Mouse (Mus musculus) hindbrain, embryonic 14.5 days (tissue): Measurements from ENCODE around the gene Polg. TPM values are rescaled to one million over a fixed set of nuclear protein-coding genes. Genes with fewer than 3 reads are reported as not detected.
A peak's percentile ranks its signal among the peaks of the same experiment; 100 is the strongest.

Experiments
- ATAC-seq: fragments of 200-750 bp; cut with Nextera tagmentation; 2 replicates; pipeline ENCODE4 v1.8.0; 2017; ENCODE audit warnings: moderate number of reproducible peaks, mild to moderate bottlenecking, moderate TSS enrichment, moderate library complexity; ENCODE audit not compliant: low FRiP score
- DNase-seq: peaks from one replicate; pipeline ENCODE4 v3.0.0-alpha.2; 2015; ENCODE audit warnings: low spot score
- H3K27ac ChIP-seq: fragments of 300-500 bp; sonication (generic); 2 replicates; pipeline ENCODE4 v1.5.1; 2014; ENCODE audit warnings: mild to moderate bottlenecking, moderate library complexity
- H3K27me3 ChIP-seq: fragments of 300-500 bp; sonication (generic); 2 replicates; pipeline ENCODE4 v1.6.1; 2014; ENCODE audit warnings: mild to moderate bottlenecking, low read length, mixed read lengths; ENCODE audit not compliant: control insufficient read depth, insufficient read depth
- H3K36me3 ChIP-seq: fragments of 300-500 bp; sonication (generic); replicated peaks from 2 replicates; pipeline ENCODE4 v1.6.1; 2014; ENCODE audit not compliant: control insufficient read depth, insufficient read depth
- H3K4me1 ChIP-seq: fragments of 300-500 bp; sonication (generic); replicated peaks from 2 replicates; pipeline ENCODE4 v1.6.1; 2014; ENCODE audit warnings: antibody characterized with exemption, low read length, mixed read lengths; ENCODE audit not compliant: control insufficient read depth, insufficient read depth
- H3K4me2 ChIP-seq: fragments of 300-500 bp; sonication (generic); replicated peaks from 2 replicates; pipeline ENCODE4 v1.6.1; 2014; ENCODE audit warnings: mild to moderate bottlenecking, moderate library complexity
- H3K4me3 ChIP-seq: fragments of 300-500 bp; sonication (generic); replicated peaks from 2 replicates; pipeline ENCODE4 v1.5.1; 2014; ENCODE audit warnings: mild to moderate bottlenecking, low read length
- H3K9ac ChIP-seq: fragments of 300-500 bp; sonication (generic); 2 replicates; pipeline ENCODE4 v1.6.1; 2014
- H3K9me3 ChIP-seq: fragments of 300-500 bp; sonication (generic); 2 replicates; pipeline ENCODE4 v1.6.1; 2016; ENCODE audit warnings: low read length; ENCODE audit not compliant: control insufficient read depth
- WGBS: fragments of 180-500 bp; shearing (Covaris S2); extraction: QIAGEN DNeasy Blood & Tissue Kit; methylation state at CpG from one replicate; pipeline ENCODE4 v1.1.7; 2014; 5-methylcytosine and 5-hydroxymethylcytosine counted together
- polyA plus RNA-seq: library from polyadenylated mRNA; unstranded; fragments of >200 nt; fragmentation: Nextera tagmentation; extraction: Ambion mirVana; gene quantifications from 2 replicates; pipeline ENCODE4 v1.2.1, GENCODE M21; 2014

Polg gene
- 26.3 and 28.9 TPM in 2 replicates for polyA plus RNA-seq

GRCm38 (mm10) chr7:79466053-79466901 is at the start of gene Polg:
Gene Polg, minus strand, starts transcription at chr7:79466362.
- DNase-seq (peak; percentile 100), ATAC-seq (peak; percentile 96)
- under 1% methylated on average over 76 of the region's 76 CpGs for whole genome bisulfite sequencing
- Histone ChIP-seq H3K9me3 (no peaks in the 10 kb centered on the region), H3K4me1 (peaks cover 24% of the 10 kb centered on the region), H3K27me3 (no peaks in the 10 kb centered on the region), H3K27ac (peak within 1 kb of the TSS; percentile 83), H3K4me2 (peak within 1 kb of the TSS; percentile 85), H3K36me3 (peaks cover 20% of the 10 kb centered on the region), H3K9ac (peak within 1 kb of the TSS; percentile 83), H3K4me3 (peak within 1 kb of the TSS; percentile 90)

GRCm38 (mm10) chr7:79515861-79516260 is 49.7 kb upstream of the Polg start:
- Histone ChIP-seq H3K9ac (peak overlapping the region; percentile 80), H3K4me3 (peak overlapping the region; percentile 28), H3K9me3 (no peaks in the 10 kb centered on the region), H3K27ac (peak overlapping the region; percentile 99), H3K4me1 (peaks cover 88% of the 10 kb centered on the region), H3K27me3 (peaks cover 6% of the 10 kb centered on the region; the same call in 1 of the 2 replicates), H3K36me3 (peaks cover 14% of the 10 kb centered on the region; the same call in 1 of the 2 replicates), H3K4me2 (peak overlapping the region; percentile 68)
- ATAC-seq (no peak), DNase-seq (peak; percentile 36)
- WGBS, result 23% methylated on average over 9 of the region's 9 CpGs

GRCm38 (mm10) chr7:79515221-79515743 is 49.1 kb upstream of the Polg start:
- H3K9ac ChIP-seq, result peak overlapping the region; percentile 80
- peaks cover 20% of the 10 kb centered on the region; the same call in 1 of the 2 replicates for H3K36me3 ChIP-seq
- peak overlapping the region; percentile 28 for H3K4me3 ChIP-seq
- peak overlapping the region; percentile 99 for H3K27ac ChIP-seq
- H3K4me1 ChIP-seq, result peaks cover 87% of the 10 kb centered on the region
- peaks cover 6% of the 10 kb centered on the region; the same call in 1 of the 2 replicates for H3K27me3 ChIP-seq
- ATAC-seq (no peak), DNase-seq (peak; percentile 61)
- WGBS, result 2% methylated on average over 56 of the region's 57 CpGs
- peak overlapping the region; percentile 68 for H3K4me2 ChIP-seq
- H3K9me3 ChIP-seq, result no peaks in the 10 kb centered on the region

GRCm38 (mm10) chr7:79514361-79514881 is 48.3 kb upstream of the Polg start:
- H3K4me1 ChIP-seq, result peaks cover 79% of the 10 kb centered on the region
- peaks cover 26% of the 10 kb centered on the region; the same call in 1 of the 2 replicates for H3K36me3 ChIP-seq
- peak overlapping the region; percentile 99 for H3K27ac ChIP-seq
- H3K9me3 ChIP-seq, result no peaks in the 10 kb centered on the region
- peak overlapping the region; percentile 80 for H3K9ac ChIP-seq
- DNase-seq (peak; percentile 57), ATAC-seq (no peak)
- H3K4me3 ChIP-seq, result peak overlapping the region; percentile 3; the same call in 1 of the 2 replicates
- peaks cover 6% of the 10 kb centered on the region; the same call in 1 of the 2 replicates for H3K27me3 ChIP-seq
- 6% methylated on average over 20 of the region's 20 CpGs for WGBS
- H3K4me2 ChIP-seq, result peak overlapping the region; percentile 68

- Histone ChIP-seq H3K27me3 (peaks cover 6% of the 10 kb centered on the region; the same call in 1 of the 2 replicates), H3K9ac (peak overlapping the region; percentile 80), H3K36me3 (peaks cover 35% of the 10 kb centered on the region; the same call in 1 of the 2 replicates), H3K4me3 (no peak overlapping the region), H3K4me2 (peak overlapping the region; percentile 68), H3K27ac (peak overlapping the region; percentile 99), H3K4me1 (peaks cover 76% of the 10 kb centered on the region), H3K9me3 (no peaks in the 10 kb centered on the region)
- ATAC-seq, result no peak
- no peak for DNase-seq
- 9% methylated on average over 2 of the region's 2 CpGs for WGBS
Measured at GRCm38 (mm10) chr7:79513466-79513865, 47.3 kb upstream of the Polg start.

- H3K27me3 ChIP-seq, result peaks cover 9% of the 10 kb centered on the region; the same call in 1 of the 2 replicates
- ATAC-seq (no peak), DNase-seq (no peak)
- WGBS, result 14% methylated on average over 4 of the region's 4 CpGs
- no peaks in the 10 kb centered on the region for H3K9me3 ChIP-seq
- peak overlapping the region; percentile 91 for H3K4me2 ChIP-seq
- peaks cover 72% of the 10 kb centered on the region for H3K4me1 ChIP-seq
- H3K4me3 ChIP-seq, result no peak overlapping the region
- peak overlapping the region; percentile 99 for H3K27ac ChIP-seq
- peaks cover 45% of the 10 kb centered on the region; the same call in 1 of the 2 replicates for H3K36me3 ChIP-seq
- peak overlapping the region; percentile 99 for H3K9ac ChIP-seq
Measured at GRCm38 (mm10) chr7:79512496-79512895, 46.3 kb upstream of the Polg start.

- H3K4me3 ChIP-seq, result peak overlapping the region; percentile 88
- H3K9me3 ChIP-seq, result no peaks in the 10 kb centered on the region
Measured at GRCm38 (mm10) chr7:79511656-79512055, 45.5 kb upstream of the Polg start.

GRCm38 (mm10) chr7:79511181-79511580 is 45.0 kb upstream of the Polg start:
- peak overlapping the region; percentile 99 for H3K9ac ChIP-seq

More at GRCm38 (mm10) chr7:79511656-79512055, 45.5 kb upstream of the Polg start:
- 7% methylated on average over 5 of the region's 5 CpGs for WGBS
- DNase-seq, result peak; percentile 30
- H3K9ac ChIP-seq, result peak overlapping the region; percentile 99
- peak overlapping the region; percentile 99 for H3K27ac ChIP-seq
- peaks cover 68% of the 10 kb centered on the region for H3K4me1 ChIP-seq
- H3K4me2 ChIP-seq, result peak overlapping the region; percentile 91
- H3K27me3 ChIP-seq, result peaks cover 12% of the 10 kb centered on the region; the same call in 1 of the 2 replicates
- peaks cover 47% of the 10 kb centered on the region; the same call in 1 of the 2 replicates for H3K36me3 ChIP-seq
- ATAC-seq, result no peak

More at GRCm38 (mm10) chr7:79511181-79511580, 45.0 kb upstream of the Polg start:
- WGBS, result 12% methylated on average over 7 of the region's 7 CpGs
- Histone ChIP-seq H3K9me3 (no peaks in the 10 kb centered on the region), H3K4me3 (peak overlapping the region; percentile 88), H3K36me3 (peaks cover 43% of the 10 kb centered on the region; the same call in 1 of the 2 replicates), H3K27me3 (peaks cover 10% of the 10 kb centered on the region; the same call in 1 of the 2 replicates), H3K4me2 (peak overlapping the region; percentile 91), H3K27ac (peak overlapping the region; percentile 99), H3K4me1 (peaks cover 68% of the 10 kb centered on the region)
- DNase-seq (peak; percentile 66), ATAC-seq (no peak)
